Mouse (Mus musculus) liver, adult 2 months (tissue): Measurements from ENCODE around the gene Mecom.

Experiments
- CTCF ChIP-seq: fragments of 200-500 bp; IDR thresholded peaks from 2 replicates; pipeline ENCODE4 v1.5.1; 2011; ENCODE audit warnings: low read depth, low read length, control low read depth
- POLR2A ChIP-seq: fragments of 200-500 bp; IDR thresholded peaks from 2 replicates; pipeline ENCODE4 v1.6.1; 2011; ENCODE audit warnings: low read length, control low read depth; ENCODE audit not compliant: insufficient read depth; ENCODE audit errors: extremely low read depth

GRCm38 (mm10) chr3:30143961-30144411 is 403.8 kb downstream of the Mecom start:
- TF ChIP-seq CTCF (no peak), POLR2A (no peak)
